Mouse (Mus musculus): ENCODE data around the gene Gm9970. TPM values are rescaled to one million over a fixed set of nuclear protein-coding genes. Genes with fewer than 3 reads are reported as not detected.

Gm9970 gene
- polyA plus RNA-seq (2015; fragmentation: Nextera tagmentation; extraction: Ambion mirVana) = not detected in 2 replicates

- 1% methylated on average over 84 of the region's 103 CpGs for WGBS
- H3K27me3 ChIP-seq = no peaks in the 10 kb centered on the region
- ATAC-seq (ENCODE audit: low read depth) = peak; percentile 99
- peak within 1 kb of the TSS; percentile 81 for H3K4me3 ChIP-seq
- H3K27ac ChIP-seq (replicated peaks) = peak within 1 kb of the TSS; percentile 97
- H3K4me2 ChIP-seq = peak within 1 kb of the TSS; percentile 86
- H3K4me1 ChIP-seq (replicated peaks) = peaks cover 18% of the 10 kb centered on the region
- H3K9me3 ChIP-seq = no peaks in the 10 kb centered on the region
- peaks cover 23% of the 10 kb centered on the region for H3K36me3 ChIP-seq
- H3K9ac ChIP-seq = peak within 1 kb of the TSS; percentile 91
Observed at GRCm38 (mm10) chr5:31240637-31241521, at the start of gene Gm9970, which contains the start of gene Nrbp1. Gm9970 (minus strand) TSS chr5:31241232. Nrbp1 (plus strand) TSS chr5:31240864.

DNA sequence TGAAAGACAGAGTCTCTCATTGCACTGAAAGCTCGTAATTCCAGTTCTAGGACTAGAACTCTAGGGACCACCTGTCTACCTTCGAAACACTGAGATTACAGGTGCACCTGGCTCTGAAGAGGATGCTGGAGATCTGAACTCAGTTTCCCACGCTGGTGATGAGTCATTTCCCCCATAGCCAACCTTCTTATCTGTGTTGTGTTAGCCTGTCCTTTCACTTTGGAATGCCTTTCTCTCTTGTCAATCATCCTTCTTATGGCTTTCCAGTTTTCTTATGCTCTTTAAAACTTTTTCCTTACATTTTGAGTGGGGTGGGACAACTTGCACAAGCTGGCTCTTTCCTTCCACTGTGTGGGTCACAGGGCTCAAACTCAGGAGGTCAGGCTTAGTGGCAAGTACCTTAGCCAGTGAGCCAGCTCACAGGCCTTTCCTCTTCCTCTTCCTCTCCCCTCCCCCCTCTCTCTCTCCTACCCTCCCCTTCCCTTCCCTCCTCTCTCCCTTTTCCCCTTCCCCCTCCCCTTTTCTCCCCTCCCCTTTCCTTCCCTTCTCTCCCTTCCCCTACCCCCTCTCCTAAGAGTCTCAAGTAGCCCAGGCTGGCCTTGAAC is 48.7 kb upstream of the Gm9970 start:
- ATAC-seq (ENCODE audit: low read depth) = no peak
- peak overlapping the region; percentile 53; the same call in 1 of the 2 replicates for H3K4me3 ChIP-seq

GRCm38 (mm10) chr5:31288655-31289054 is 47.6 kb upstream of the Gm9970 start:
- H3K9me3 ChIP-seq = no peaks in the 10 kb centered on the region
- ATAC-seq (ENCODE audit: low read depth) = no peak
- H3K4me1 ChIP-seq (replicated peaks) = peaks cover 28% of the 10 kb centered on the region
- H3K4me3 ChIP-seq = no peak overlapping the region
- 82% methylated on average over 3 of the region's 3 CpGs for WGBS
- no peak overlapping the region for H3K4me2 ChIP-seq
- peaks cover 48% of the 10 kb centered on the region for H3K36me3 ChIP-seq
- H3K27me3 ChIP-seq = no peaks in the 10 kb centered on the region
- no peak overlapping the region for H3K9ac ChIP-seq
- no peak overlapping the region for H3K27ac ChIP-seq (replicated peaks)

More for the DNA sequence above, 48.7 kb upstream of the Gm9970 start:
- 87% methylated on average over 3 of the region's 3 CpGs for WGBS
- H3K27me3 ChIP-seq = no peaks in the 10 kb centered on the region
- peaks cover 38% of the 10 kb centered on the region for H3K4me1 ChIP-seq (replicated peaks)
- peak overlapping the region; percentile 84 for H3K4me2 ChIP-seq
- H3K27ac ChIP-seq (replicated peaks) = no peak overlapping the region
- H3K9me3 ChIP-seq = no peaks in the 10 kb centered on the region
- H3K36me3 ChIP-seq = peaks cover 43% of the 10 kb centered on the region
- H3K9ac ChIP-seq = peak overlapping the region; percentile 74; the same call in 1 of the 2 replicates

GRCm38 (mm10) chr5:31288225-31288624 is 47.2 kb upstream of the Gm9970 start:
- no peak for ATAC-seq (ENCODE audit: low read depth)
- 77% methylated on average over 4 of the region's 4 CpGs for WGBS
- Histone ChIP-seq H3K36me3 (peaks cover 48% of the 10 kb centered on the region), H3K4me1 (replicated peaks) (peaks cover 23% of the 10 kb centered on the region), H3K9me3 (no peaks in the 10 kb centered on the region), H3K4me3 (no peak overlapping the region), H3K27ac (replicated peaks) (no peak overlapping the region), H3K4me2 (no peak overlapping the region), H3K27me3 (no peaks in the 10 kb centered on the region), H3K9ac (0 out of 2 replicates have a peak overlapping the region, but pooled peaks have one; percentile 13)

DNA sequence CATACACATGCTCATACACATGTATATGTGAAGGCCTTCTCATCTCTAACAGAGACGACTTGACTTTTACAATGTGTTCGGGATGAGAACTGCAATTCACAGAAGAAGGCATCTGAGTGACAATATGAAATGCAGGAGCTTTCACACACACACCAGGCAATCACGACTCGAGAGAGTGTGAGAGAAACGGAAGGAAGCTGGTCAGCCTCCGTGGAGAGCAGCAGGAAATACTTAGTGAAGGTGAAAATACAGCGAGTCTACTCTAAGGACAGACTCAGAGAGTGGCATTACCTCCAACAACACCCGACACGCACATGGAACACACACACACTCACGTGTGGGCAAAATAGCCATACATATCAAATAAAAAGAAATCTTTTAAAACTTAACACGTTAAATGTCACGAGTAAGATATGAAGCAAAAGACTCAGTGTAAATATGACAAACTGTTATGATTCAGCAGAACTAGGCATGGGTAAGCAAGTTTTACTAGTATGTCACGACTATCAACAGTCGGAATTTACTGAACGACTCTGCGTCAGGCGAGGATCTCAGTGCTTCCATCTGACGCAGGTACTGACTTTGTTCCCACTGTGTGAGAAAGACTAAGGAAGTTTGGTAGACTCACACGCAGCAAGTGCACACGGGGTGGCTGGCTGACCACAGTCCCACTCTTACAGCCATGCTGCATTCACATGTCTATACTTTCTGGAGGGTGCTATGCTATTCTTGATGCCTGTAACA is 38.4 kb upstream of the Gm9970 start:
- H3K9ac ChIP-seq = no peak overlapping the region
- H3K9me3 ChIP-seq = no peaks in the 10 kb centered on the region
- no peak overlapping the region for H3K4me2 ChIP-seq
- ATAC-seq (ENCODE audit: low read depth) = no peak
- no peak overlapping the region for H3K27ac ChIP-seq (replicated peaks)
- peaks cover 87% of the 10 kb centered on the region for H3K36me3 ChIP-seq
- H3K4me3 ChIP-seq = no peak overlapping the region
- H3K27me3 ChIP-seq = no peaks in the 10 kb centered on the region
- WGBS = 89% methylated on average over 20 of the region's 20 CpGs
- no peaks in the 10 kb centered on the region for H3K4me1 ChIP-seq (replicated peaks)

- WGBS = 91% methylated on average over 6 of the region's 6 CpGs
- no peak for ATAC-seq (ENCODE audit: low read depth)
- Histone ChIP-seq H3K27ac (replicated peaks) (no peak overlapping the region), H3K4me1 (replicated peaks) (no peaks in the 10 kb centered on the region), H3K36me3 (peaks cover 78% of the 10 kb centered on the region), H3K9me3 (no peaks in the 10 kb centered on the region), H3K9ac (no peak overlapping the region), H3K27me3 (no peaks in the 10 kb centered on the region), H3K4me2 (no peak overlapping the region), H3K4me3 (no peak overlapping the region)
Observed at GRCm38 (mm10) chr5:31273018-31273417, 32.0 kb upstream of the Gm9970 start.

DNA sequence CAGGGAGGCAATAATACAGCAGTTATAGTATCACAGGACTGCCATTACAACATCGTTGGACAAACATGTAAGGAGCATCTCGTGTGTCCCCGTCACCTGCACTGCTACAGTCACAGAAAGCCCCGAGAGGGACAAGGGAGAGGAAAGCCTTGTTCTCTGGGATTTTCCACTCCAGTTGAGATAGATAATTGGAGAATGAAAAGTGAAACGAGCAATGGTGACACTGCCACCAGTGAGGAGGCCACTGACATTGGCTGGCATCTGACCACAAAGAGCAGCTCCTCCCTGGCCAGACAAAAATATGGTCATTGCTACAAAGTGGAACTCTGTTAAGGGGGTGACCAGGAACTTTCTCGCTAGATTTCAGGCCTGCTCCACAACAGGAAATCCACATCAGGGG is 26.7 kb upstream of the Gm9970 start:
- no peak overlapping the region for H3K4me3 ChIP-seq
- H3K4me1 ChIP-seq (replicated peaks) = no peaks in the 10 kb centered on the region
- H3K9ac ChIP-seq = no peak overlapping the region
- H3K9me3 ChIP-seq = no peaks in the 10 kb centered on the region
- H3K27ac ChIP-seq (replicated peaks) = no peak overlapping the region
- WGBS = 66% methylated on average over 6 of the region's 6 CpGs
- no peak overlapping the region for H3K4me2 ChIP-seq
- H3K36me3 ChIP-seq = peaks cover 91% of the 10 kb centered on the region
- ATAC-seq (ENCODE audit: low read depth) = no peak
- H3K27me3 ChIP-seq = no peaks in the 10 kb centered on the region

DNA sequence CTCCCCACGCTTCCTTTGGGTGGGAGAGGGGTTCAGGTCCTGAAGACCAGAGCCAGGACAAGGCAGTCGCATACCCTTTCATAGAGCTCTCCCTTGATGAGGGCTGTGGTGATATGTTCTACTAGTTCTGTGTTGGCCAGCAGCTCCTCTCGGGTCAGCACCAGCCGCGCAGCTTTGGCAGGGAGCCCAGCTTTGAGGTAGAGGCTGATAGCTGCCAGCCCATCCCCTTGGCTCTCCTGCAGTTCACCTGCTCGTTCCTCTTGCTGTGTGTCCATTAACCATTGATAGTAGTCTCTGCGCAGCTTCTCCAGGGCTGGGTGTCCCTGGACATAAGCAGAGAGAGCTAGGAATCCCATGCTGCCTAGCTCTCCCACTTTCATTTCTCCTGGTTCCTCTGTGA is 25.1 kb upstream of the Gm9970 start:
- Histone ChIP-seq H3K27me3 (no peaks in the 10 kb centered on the region), H3K4me2 (no peak overlapping the region), H3K9me3 (no peaks in the 10 kb centered on the region), H3K27ac (replicated peaks) (no peak overlapping the region), H3K36me3 (peaks cover 96% of the 10 kb centered on the region), H3K4me1 (replicated peaks) (no peaks in the 10 kb centered on the region), H3K9ac (no peak overlapping the region), H3K4me3 (no peak overlapping the region)
- WGBS = 94% methylated on average over 7 of the region's 7 CpGs
- ATAC-seq (ENCODE audit: low read depth) = no peak

- Histone ChIP-seq H3K9ac (no peak overlapping the region), H3K4me3 (no peak overlapping the region), H3K36me3 (peaks cover 91% of the 10 kb centered on the region)
Observed at GRCm38 (mm10) chr5:31257616-31258015, 16.6 kb upstream of the Gm9970 start.

DNA sequence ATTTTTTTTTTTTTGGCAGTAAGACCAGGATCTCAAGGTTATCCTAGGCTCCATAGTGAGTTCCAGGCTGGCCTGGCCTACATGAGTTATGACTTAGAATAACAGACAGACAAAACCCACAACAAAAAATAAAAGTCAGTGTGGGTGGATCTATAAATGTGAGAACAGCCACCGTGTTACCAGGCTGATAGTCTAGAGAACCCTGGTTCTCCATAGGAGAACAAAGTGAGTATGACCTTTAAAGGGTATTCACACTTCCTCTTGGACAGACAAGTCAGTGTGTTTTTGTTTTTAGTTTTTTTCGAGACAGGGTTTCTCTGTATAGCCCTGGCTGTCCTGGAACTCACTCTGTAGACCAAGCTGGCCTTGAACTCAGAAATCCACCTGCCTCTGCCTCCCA is 14.9 kb upstream of the Gm9970 start:
- Histone ChIP-seq H3K4me2 (no peak overlapping the region), H3K27ac (replicated peaks) (no peak overlapping the region), H3K4me3 (no peak overlapping the region), H3K36me3 (peaks cover 91% of the 10 kb centered on the region), H3K9me3 (no peaks in the 10 kb centered on the region), H3K27me3 (no peaks in the 10 kb centered on the region), H3K9ac (no peak overlapping the region), H3K4me1 (replicated peaks) (peaks cover 10% of the 10 kb centered on the region)
- WGBS = 92% methylated on average over 2 of the region's 2 CpGs
- no peak for ATAC-seq (ENCODE audit: low read depth)

More at GRCm38 (mm10) chr5:31257616-31258015, 16.6 kb upstream of the Gm9970 start:
- no peaks in the 10 kb centered on the region for H3K4me1 ChIP-seq (replicated peaks)
- H3K27me3 ChIP-seq = no peaks in the 10 kb centered on the region
- no peak overlapping the region for H3K27ac ChIP-seq (replicated peaks)
- ATAC-seq (ENCODE audit: low read depth) = no peak
- no peaks in the 10 kb centered on the region for H3K9me3 ChIP-seq
- H3K4me2 ChIP-seq = no peak overlapping the region
- 93% methylated on average over 11 of the region's 11 CpGs for WGBS

DNA sequence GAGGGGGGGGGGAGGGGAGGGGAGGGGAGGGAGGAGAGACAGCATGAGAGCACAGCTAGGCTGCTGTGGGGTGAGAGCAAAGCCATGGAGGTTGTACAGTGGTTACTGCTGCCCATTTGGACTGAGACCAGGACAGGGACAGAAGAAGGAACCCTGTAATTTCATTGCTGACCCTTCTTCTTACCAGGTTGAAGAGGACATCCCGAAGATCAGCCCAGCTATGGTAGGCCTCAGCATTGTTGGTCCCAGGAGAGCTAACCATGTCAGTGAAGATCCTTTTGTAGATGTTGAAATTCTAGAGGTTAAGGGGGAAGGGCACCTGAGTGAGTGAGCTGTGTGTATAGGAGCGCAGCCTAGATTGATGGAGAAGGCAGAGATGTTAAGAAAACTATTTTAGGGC is 14.3 kb upstream of the Gm9970 start:
- Histone ChIP-seq H3K4me2 (no peak overlapping the region), H3K4me3 (no peak overlapping the region), H3K36me3 (peaks cover 91% of the 10 kb centered on the region), H3K27ac (replicated peaks) (no peak overlapping the region), H3K4me1 (replicated peaks) (peaks cover 11% of the 10 kb centered on the region), H3K9ac (no peak overlapping the region), H3K9me3 (no peaks in the 10 kb centered on the region), H3K27me3 (no peaks in the 10 kb centered on the region)
- no peak for ATAC-seq (ENCODE audit: low read depth)
- 89% methylated on average over 2 of the region's 2 CpGs for WGBS

DNA sequence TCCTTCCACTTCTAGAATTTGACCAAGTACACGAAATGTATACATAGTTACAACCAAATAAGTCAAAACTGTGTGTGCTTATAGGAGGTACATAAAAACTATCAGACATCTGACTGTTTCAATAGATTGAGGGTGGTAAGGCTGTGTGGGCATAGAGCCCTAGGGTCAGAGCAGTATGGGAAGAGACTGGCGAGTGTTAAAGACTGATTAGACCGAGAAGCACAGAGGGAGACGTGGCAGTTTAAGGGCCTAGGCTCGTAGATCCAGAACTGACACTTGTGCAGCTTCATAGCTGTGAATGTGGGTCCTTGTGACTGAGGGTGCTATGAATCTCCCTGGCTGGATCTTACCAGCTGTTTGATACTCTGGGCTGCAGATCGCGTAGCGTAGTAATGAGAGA is 13.9 kb upstream of the Gm9970 start:
- no peak for ATAC-seq (ENCODE audit: low read depth)
- Histone ChIP-seq H3K9ac (no peak overlapping the region), H3K9me3 (no peaks in the 10 kb centered on the region), H3K4me2 (no peak overlapping the region), H3K36me3 (peaks cover 91% of the 10 kb centered on the region), H3K27me3 (no peaks in the 10 kb centered on the region), H3K27ac (replicated peaks) (no peak overlapping the region), H3K4me3 (no peak overlapping the region), H3K4me1 (replicated peaks) (peaks cover 11% of the 10 kb centered on the region)
- WGBS = 89% methylated on average over 8 of the region's 8 CpGs

Data from neural tube, embryonic 13.5 days (tissue).